19 mouse cellular contexts compared by ENCODE assay signal in genomic region chr10:77187427-77187826, GRCm38 (mm10). TPM values are rescaled to one million over a fixed set of nuclear protein-coding genes. Genes with fewer than 3 reads are reported as not detected.
DNase-seq lines count a peak whose midpoint lies in the region; ATAC-seq and TF ChIP-seq lines count a peak whose summit lies in the region.
"Had no signal": no experiment of that assay in that cellular context is flagged by ENCODE, and none has a peak within 500 bp of the region (broad histone marks: within the 10 kb centered on the region; RNA-seq: fewer than 3 reads in every experiment).

No protein-coding gene starts in this region.

- no peaks in the 10 kb centered on the region for H3K36me3 ChIP-seq in heart, embryonic 11.5 days (ENCODE audit: control insufficient read depth, insufficient read depth, low read length)
- H3K36me3 ChIP-seq in heart, adult 2 months (ENCODE audit: control insufficient read depth, insufficient read depth, low read length): no peaks in the 10 kb centered on the region
- H3K36me3 ChIP-seq in heart, embryonic 15.5 days: no peaks in the 10 kb centered on the region
- peaks cover 0 to 9% of the 10 kb centered on the region in 2 experiments; a peak in 1 of 4 replicates for H3K36me3 ChIP-seq in MEL (ENCODE audit: control insufficient read depth in 1 of 2, insufficient read depth in 2 of 2, low read length in 2 of 2)
- no peaks in the 10 kb centered on the region for H3K36me3 ChIP-seq in forebrain, embryonic 14.5 days (ENCODE audit: control insufficient read depth, insufficient read depth, low read length)
- H3K36me3 ChIP-seq: embryonic facial prominence, embryonic 13.5 days; hindbrain, embryonic 10.5 days; intestine, embryonic 15.5 days had no signal

- 49% methylated on average over 7 of the region's 7 CpGs for WGBS in heart, embryonic 11.5 days (ENCODE audit: insufficient replicate concordance)
- 18% methylated on average over 7 of the region's 7 CpGs for WGBS in heart, adult 2 months
- WGBS in heart, embryonic 15.5 days: 13% methylated on average over 7 of the region's 7 CpGs
- WGBS in forebrain, embryonic 14.5 days: 80% methylated on average over 7 of the region's 7 CpGs

- no peak for TF ChIP-seq RAD21 in MEL (IDR thresholded peaks at IDR 0.05; ENCODE audit: low read depth, low read length)

- no peak for DNase-seq in heart, adult 2 months
- DNase-seq in heart, postnatal 10 days: no peak
- peak; percentile 83 for DNase-seq in MEL (ENCODE audit: low read depth, low spot score)
- DNase-seq in embryo, embryonic 9.5 days (ENCODE audit: extremely low spot score): no peak
- DNase-seq in forebrain, embryonic 14.5 days (ENCODE audit: low spot score): no peak
- DNase-seq: adrenal gland, adult 2 months; adrenal gland, postnatal 25 days; cerebellum, adult 2 months; gastrocnemius, adult 2 months; gastrocnemius, postnatal 25 days; kidney, adult 18-20 months had no signal

- H3K4me1 ChIP-seq in heart, embryonic 11.5 days (ENCODE audit: control insufficient read depth, insufficient read depth, low read length): peaks cover 35% of the 10 kb centered on the region
- no peaks in the 10 kb centered on the region for H3K4me1 ChIP-seq in heart, adult 2 months (ENCODE audit: control insufficient read depth, insufficient read depth, low read length)
- H3K4me1 ChIP-seq in heart, embryonic 15.5 days (replicated peaks): peaks cover 39% of the 10 kb centered on the region
- H3K4me1 ChIP-seq in MEL (ENCODE audit: control insufficient read depth in 1 of 2, insufficient read depth in 2 of 2, low read length in 2 of 2): peaks cover 0 to 15% of the 10 kb centered on the region in 2 experiments; a peak in 2 of 4 replicates
- no peaks in the 10 kb centered on the region for H3K4me1 ChIP-seq in forebrain, embryonic 14.5 days (ENCODE audit: control insufficient read depth, insufficient read depth, low read length)

- TF ChIP-seq POLR2A in heart, adult 2 months (IDR thresholded peaks at IDR 0.05; ENCODE audit: insufficient read depth, low read depth, low read length): no peak
- no peak for TF ChIP-seq POLR2A in MEL (IDR thresholded peaks at IDR 0.05; ENCODE audit: control insufficient read depth in 1 of 2, insufficient read depth in 1 of 2, low read depth in 1 of 2, low read length in 2 of 2, poor library complexity in 1 of 2)

- no peaks in the 10 kb centered on the region for H3K9me3 ChIP-seq in heart, embryonic 11.5 days (replicated peaks; ENCODE audit: control insufficient read depth, low read length)
- H3K9me3 ChIP-seq in heart, embryonic 15.5 days (replicated peaks): no peaks in the 10 kb centered on the region
- H3K9me3 ChIP-seq in MEL (replicated peaks; ENCODE audit: insufficient read depth, low read length): no peaks in the 10 kb centered on the region
- no peaks in the 10 kb centered on the region for H3K9me3 ChIP-seq in forebrain, embryonic 14.5 days (replicated peaks; ENCODE audit: control insufficient read depth, low read length)
- H3K9me3 ChIP-seq: embryonic facial prominence, embryonic 13.5 days; forebrain, embryonic 13.5 days; hindbrain, embryonic 10.5 days; intestine, embryonic 15.5 days had no signal

- ATAC-seq in heart, embryonic 11.5 days (replicated peaks; ENCODE audit: insufficient number of reproducible peaks, low FRiP score, low TSS enrichment): peak; percentile 41; the same call in 1 of the 2 replicates
- peak; percentile 81 for ATAC-seq in heart, embryonic 15.5 days (replicated peaks; ENCODE audit: insufficient number of reproducible peaks, insufficient read depth, low FRiP score, low read depth)
- ATAC-seq in common myeloid progenitor, adult 5-6 weeks (replicated peaks; ENCODE audit: low read depth, poor library complexity, severe bottlenecking): 0 out of 2 replicates have a peak, but pooled peaks have one; percentile 25
- no peak for ATAC-seq in forebrain, embryonic 14.5 days
- ATAC-seq: forebrain, embryonic 13.5 days; intestine, embryonic 15.5 days had no signal

- intact Hi-C loops in heart, adult 2 months (cut with DNase I): no loop called here
- intact Hi-C loops in heart, postnatal 10 days (cut with DNase I): no loop called here

- no peak for TF ChIP-seq EP300 in heart, adult 2 months (IDR thresholded peaks at IDR 0.05; ENCODE audit: insufficient read depth, low read depth, low read length)
- TF ChIP-seq EP300 in MEL (IDR thresholded peaks at IDR 0.05; ENCODE audit: low read depth in 1 of 2, low read length in 2 of 2): peak; percentile 52 to 69

- TF ChIP-seq CTCF in heart, adult 2 months (IDR thresholded peaks at IDR 0.05): no peak
- TF ChIP-seq CTCF in MEL (IDR thresholded peaks at IDR 0.05 in 2 of 3, conservative IDR thresholded peaks at IDR 0.05 in 1 of 3; ENCODE audit: control insufficient read depth in 1 of 3, insufficient read depth in 1 of 3, low read depth in 2 of 3, low read length in 3 of 3, poor library complexity in 1 of 3, severe bottlenecking in 1 of 3): no peak

- no peaks in the 10 kb centered on the region for H3K79me2 ChIP-seq in heart, adult 2 months (replicated peaks; ENCODE audit: control insufficient read depth, insufficient read depth, low read length)
- no peaks in the 10 kb centered on the region for H3K79me2 ChIP-seq in MEL (ENCODE audit: control insufficient read depth, insufficient read depth, low read length, poor library complexity)

- no peak overlapping the region for H3K4me3 ChIP-seq in heart, embryonic 11.5 days (ENCODE audit: low read depth, low read length)
- H3K4me3 ChIP-seq in heart, adult 2 months: no peak overlapping the region
- H3K4me3 ChIP-seq in heart, embryonic 15.5 days: peak overlapping the region; percentile 13; the same call in 1 of the 2 replicates
- no peak overlapping the region for H3K4me3 ChIP-seq in MEL (ENCODE audit: control insufficient read depth in 1 of 2, insufficient read depth in 1 of 2, low read depth in 2 of 2, low read length in 2 of 2)
- no peak overlapping the region for H3K4me3 ChIP-seq in forebrain, embryonic 14.5 days (ENCODE audit: low read depth, low read length)
- H3K4me3 ChIP-seq: embryonic facial prominence, embryonic 13.5 days; forebrain, embryonic 13.5 days; gastrocnemius, adult 2 months; hindbrain, embryonic 10.5 days; intestine, embryonic 15.5 days had no signal

- H3K9ac ChIP-seq in heart, embryonic 11.5 days (ENCODE audit: low read depth, low read length): no peak overlapping the region
- no peak overlapping the region for H3K9ac ChIP-seq in heart, adult 2 months (ENCODE audit: low read depth, low read length)
- no peak overlapping the region for H3K9ac ChIP-seq in heart, embryonic 15.5 days
- H3K9ac ChIP-seq in MEL (ENCODE audit: control insufficient read depth, low read depth, low read length, poor library complexity, severe bottlenecking): no peak overlapping the region
- H3K9ac ChIP-seq in forebrain, embryonic 14.5 days (ENCODE audit: low read length): no peak overlapping the region
- H3K9ac ChIP-seq: embryonic facial prominence, embryonic 13.5 days; forebrain, embryonic 13.5 days; hindbrain, embryonic 14.5 days; intestine, embryonic 15.5 days had no signal

- no peaks in the 10 kb centered on the region for H3K27me3 ChIP-seq in heart, embryonic 11.5 days (ENCODE audit: control insufficient read depth, insufficient read depth, low read length)
- no peaks in the 10 kb centered on the region for H3K27me3 ChIP-seq in heart, adult 2 months (ENCODE audit: control insufficient read depth, insufficient read depth, low read length)
- no peaks in the 10 kb centered on the region for H3K27me3 ChIP-seq in heart, embryonic 15.5 days
- H3K27me3 ChIP-seq in MEL (ENCODE audit: control insufficient read depth in 1 of 2, insufficient read depth in 2 of 2, low read length in 2 of 2): no peaks in the 10 kb centered on the region
- H3K27me3 ChIP-seq in forebrain, embryonic 14.5 days (replicated peaks; ENCODE audit: control insufficient read depth, insufficient read depth, low read length): no peaks in the 10 kb centered on the region
- H3K27me3 ChIP-seq: embryonic facial prominence, embryonic 13.5 days; forebrain, embryonic 13.5 days; intestine, embryonic 15.5 days had no signal

- peak overlapping the region; percentile 70 for H3K27ac ChIP-seq in heart, embryonic 11.5 days (ENCODE audit: low read depth, low read length)
- H3K27ac ChIP-seq in heart, adult 2 months: no peak overlapping the region
- H3K27ac ChIP-seq in heart, embryonic 15.5 days: peak overlapping the region; percentile 64
- H3K27ac ChIP-seq in MEL (ENCODE audit: control insufficient read depth, low read depth, low read length): no peak overlapping the region
- no peak overlapping the region for H3K27ac ChIP-seq in forebrain, embryonic 14.5 days (ENCODE audit: low read depth, low read length)
- H3K27ac ChIP-seq: embryonic facial prominence, embryonic 13.5 days; forebrain, embryonic 13.5 days; gastrocnemius, adult 2 months; hindbrain, embryonic 14.5 days; intestine, embryonic 15.5 days had no signal

- H3K4me2 ChIP-seq in heart, embryonic 11.5 days: peak overlapping the region; percentile 17; the same call in 1 of the 2 replicates
- peak overlapping the region; percentile 41 for H3K4me2 ChIP-seq in heart, embryonic 15.5 days
- H3K4me2 ChIP-seq in forebrain, embryonic 14.5 days (ENCODE audit: low read length): no peak overlapping the region
- H3K4me2 ChIP-seq: embryonic facial prominence, embryonic 13.5 days; forebrain, embryonic 13.5 days; hindbrain, embryonic 14.5 days; intestine, embryonic 15.5 days had no signal

TF ChIP-seq in MEL, 35 proteins besides CTCF, POLR2A, EP300 and RAD21 (continues in another document):
- TF ChIP-seq MYC (IDR thresholded peaks at IDR 0.05; ENCODE audit: low read depth, low read length): peak; percentile 83
- peak; percentile 38; the same call in 1 of the 2 replicates for TF ChIP-seq TCF12 (IDR thresholded peaks at IDR 0.05; ENCODE audit: low read depth, low read length)
- peak; percentile 15; the same call in 1 of the 2 replicates for TF ChIP-seq SIN3A (IDR thresholded peaks at IDR 0.05; ENCODE audit: low read length)
- peak; percentile 75 for TF ChIP-seq GATA1 (IDR thresholded peaks at IDR 0.05; ENCODE audit: low read depth, low read length)
- peak; percentile 61 for TF ChIP-seq ETS1 (IDR thresholded peaks at IDR 0.05; ENCODE audit: low read depth, low read length)
- TF ChIP-seq NRF1 (IDR thresholded peaks at IDR 0.05; ENCODE audit: insufficient read depth, low read depth, low read length, poor library complexity, severe bottlenecking): no peak
- peak; percentile 70 for TF ChIP-seq RCOR1 (IDR thresholded peaks at IDR 0.05; ENCODE audit: low read depth, low read length)

RNA-seq across cellular contexts. Expression of gene Col18a1, which starts 21.1 kb away (rescaled TPM):
- 113 and 164 TPM in 2 replicates for polyA plus RNA-seq in heart, embryonic 11.5 days (2014; fragmentation: Nextera tagmentation; extraction: Ambion mirVana)
- total RNA-seq in heart, adult 2 months (2021): 1 to 10 TPM; 9.3 to 9.8 TPM
- 12.9 and 13.1 TPM in 2 replicates for polyA plus RNA-seq in heart, adult 2 months (2012; rRNA removed)
- 108 and 136 TPM in 2 replicates for polyA plus RNA-seq in heart, embryonic 15.5 days (2015; fragmentation: Nextera tagmentation; extraction: Ambion mirVana)
- 10 to 100 TPM; 49.9 to 53.2 TPM for total RNA-seq in heart, postnatal 10 days (2021)
- 0.33 and 0.46 TPM in 2 replicates for total RNA-seq in MEL (2012; rRNA removed)
- 1 to 10 TPM in 1 of 2 experiments, not detected in 1; 1.3 TPM for polyA plus RNA-seq in MEL (2012; ENCODE audit: insufficient read depth in 1 of 2, insufficient read length in 2 of 2, low read depth in 1 of 2, low replicate concordance in 2 of 2, missing spikeins in 1 of 2)
- total RNA-seq in common myeloid progenitor, adult 5-6 weeks (2017): 0.23 TPM in 1 of 2 replicates, not detected in the other
- polyA plus RNA-seq in forebrain, embryonic 14.5 days (2014; fragmentation: Nextera tagmentation; extraction: Ambion mirVana): 21.3 and 24.1 TPM in 2 replicates

Comparison
In these comparisons a context has a peak if more than half of its experiments do, and no peak if none do; other contexts are left out.
1. H3K27ac ChIP-seq: peak in heart, embryonic 11.5 days (single experiment) and heart, embryonic 15.5 days (single experiment); none in heart, adult 2 months (single experiment), MEL (single experiment) and forebrain, embryonic 14.5 days (single experiment).